Mouse (Mus musculus) liver, embryonic 14.5 days (tissue): Measurements from ENCODE around the gene Nxpe4. TPM values are rescaled to one million over a fixed set of nuclear protein-coding genes. Genes with fewer than 3 reads are reported as not detected.

Source experiments
- ATAC-seq: fragments of 200-750 bp; cut with Nextera tagmentation; 2 replicates; pipeline ENCODE4 v1.8.0; 2017; ENCODE audit warnings: moderate number of reproducible peaks, mild to moderate bottlenecking, moderate library complexity; ENCODE audit not compliant: insufficient read depth
- DNase-seq, 3 experiments: peaks; one replicate each; pipeline ENCODE4 v3.0.0-alpha.2; 2012 to 2013; ENCODE audit warnings: low read depth in 3 of 3, low spot score in 3 of 3
- H3K27ac ChIP-seq: fragments of 300-500 bp; sonication (generic); 2 replicates; pipeline ENCODE4 v1.5.1; 2014; ENCODE audit warnings: moderate library complexity, mild to moderate bottlenecking, control low read depth, inconsistent platforms
- H3K27me3 ChIP-seq: fragments of 300-500 bp; sonication (generic); 2 replicates; pipeline ENCODE4 v1.6.1; 2014; ENCODE audit warnings: mild to moderate bottlenecking, low read length, moderate library complexity; ENCODE audit not compliant: control insufficient read depth, insufficient read depth
- H3K36me3 ChIP-seq: fragments of 300-500 bp; sonication (generic); replicated peaks from 2 replicates; pipeline ENCODE4 v1.6.1; 2014; ENCODE audit warnings: low read depth; ENCODE audit not compliant: control insufficient read depth, insufficient read depth
- H3K4me1 ChIP-seq, 2 experiments: fragments of 200-500 bp in 1 of 2; fragments of 300-500 bp in 1 of 2; sonication (generic) in 1 of 2; replicated peaks; 2 replicates each; pipeline ENCODE4 v1.6.1; 2012 to 2014; ENCODE audit warnings: antibody characterized with exemption in 1 of 2, inconsistent platforms in 1 of 2, low read length in 1 of 2; ENCODE audit not compliant: control insufficient read depth in 2 of 2, insufficient read depth in 2 of 2
- H3K4me2 ChIP-seq: fragments of 300-500 bp; sonication (generic); 2 replicates; pipeline ENCODE4 v1.6.1; 2014; ENCODE audit warnings: low read depth, mild to moderate bottlenecking, control low read depth, moderate library complexity
- H3K4me3 ChIP-seq, 2 experiments: fragments of 200-500 bp in 1 of 2; fragments of 300-500 bp in 1 of 2; sonication (generic) in 1 of 2; 2 replicates each; pipeline ENCODE4 v1.5.1; 2012 to 2014; ENCODE audit warnings: low read depth in 2 of 2, low read length in 2 of 2, mild to moderate bottlenecking in 2 of 2, control low read depth in 1 of 2, inconsistent platforms in 1 of 2, moderate library complexity in 1 of 2; ENCODE audit not compliant: insufficient read depth in 1 of 2
- H3K9ac ChIP-seq: fragments of 300-500 bp; sonication (generic); replicated peaks from 2 replicates; pipeline ENCODE4 v1.6.1; 2014; ENCODE audit warnings: mild to moderate bottlenecking, control low read depth, moderate library complexity
- H3K9me3 ChIP-seq: fragments of 300-500 bp; sonication (generic); 2 replicates; pipeline ENCODE4 v1.6.1; 2016; ENCODE audit warnings: low read length, mixed read lengths; ENCODE audit not compliant: control insufficient read depth
- CTCF ChIP-seq: IDR thresholded peaks from 2 replicates; pipeline ENCODE4 v1.5.1; 2016; ENCODE audit warnings: antibody characterized with exemption, low read depth, control low read depth
- EP300 ChIP-seq: IDR thresholded peaks from 2 replicates; pipeline ENCODE4 v1.6.1; 2016; ENCODE audit warnings: antibody characterized with exemption, low read depth
- WGBS: fragments of 180-500 bp; shearing (Covaris S2); extraction: QIAGEN DNeasy Blood & Tissue Kit; methylation state at CpG from one replicate; pipeline ENCODE4 v1.1.7; 2014; ENCODE audit not compliant: insufficient replicate concordance; 5-methylcytosine and 5-hydroxymethylcytosine counted together
- polyA plus RNA-seq, 2 experiments: library from polyadenylated mRNA; depleted of rRNA in 1 of 2; stranded (reverse) in 1 of 2; unstranded in 1 of 2; fragments of >200 nt; fragmentation: Nextera tagmentation in 1 of 2; extraction: Ambion mirVana in 1 of 2; gene quantifications; 2 replicates each; pipeline versions ENCODE4 v1.2.1 to v1.2.3; 2012 to 2014

The Nxpe4 gene
- polyA plus RNA-seq, 2 experiments: 6.2 to 8.3 TPM

DNA sequence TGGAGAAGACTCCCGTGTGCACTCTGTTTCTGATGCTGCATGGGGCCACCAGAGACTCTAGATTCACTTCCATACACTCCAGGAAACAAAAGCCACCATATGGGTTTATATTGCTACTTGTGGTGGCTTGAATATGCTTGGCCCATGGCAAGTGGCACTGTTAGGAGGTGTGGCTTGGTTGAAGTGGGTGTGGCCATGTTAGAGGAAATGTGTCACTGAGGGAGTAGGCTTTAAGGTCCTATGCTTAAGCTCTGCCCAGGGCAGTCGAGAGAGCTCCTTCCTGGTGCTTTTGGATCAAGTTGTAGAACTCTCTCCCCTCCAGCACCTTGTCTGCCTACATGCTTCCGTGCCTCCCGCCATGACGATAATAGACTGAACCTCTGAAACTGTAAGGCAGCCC, 77.6 kb downstream of the Nxpe4 start:
- no peak for TF ChIP-seq EP300
- TF ChIP-seq CTCF: no peak
- ATAC-seq (no peak), DNase-seq (no peak)
- 66% methylated on average over 5 of the region's 5 CpGs for WGBS
- Histone ChIP-seq H3K27me3 (no peaks in the 10 kb centered on the region), H3K27ac (no peak overlapping the region), H3K9me3 (no peaks in the 10 kb centered on the region), H3K4me3 (no peak overlapping the region), H3K4me2 (no peak overlapping the region), H3K36me3 (no peaks in the 10 kb centered on the region), H3K4me1 (no peaks in the 10 kb centered on the region), H3K9ac (no peak overlapping the region)

DNA sequence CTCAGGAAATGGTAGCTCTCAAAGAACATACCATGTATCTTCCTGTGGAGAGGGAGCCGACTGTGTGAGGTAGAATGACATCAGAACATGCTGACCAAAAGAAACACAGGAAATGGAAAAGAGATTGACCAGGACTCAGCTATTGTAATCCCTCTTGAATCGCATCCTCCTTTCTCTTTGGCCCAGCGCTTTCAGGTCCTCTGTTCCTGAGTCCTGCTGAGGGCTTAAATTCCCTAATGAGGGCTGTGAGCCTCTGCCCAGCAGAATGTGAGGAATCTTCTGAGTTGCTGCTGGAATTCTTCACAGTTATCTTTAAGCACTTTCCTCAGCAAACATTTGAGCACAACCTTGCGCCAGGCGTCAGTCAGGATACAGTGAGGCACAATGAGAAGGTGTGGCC, 78.6 kb downstream of the Nxpe4 start:
- Histone ChIP-seq H3K9me3 (no peaks in the 10 kb centered on the region), H3K9ac (no peak overlapping the region), H3K36me3 (no peaks in the 10 kb centered on the region), H3K4me2 (no peak overlapping the region), H3K27me3 (no peaks in the 10 kb centered on the region), H3K27ac (no peak overlapping the region), H3K4me1 (no peaks in the 10 kb centered on the region), H3K4me3 (no peak overlapping the region)
- no peak for DNase-seq
- no peak for ATAC-seq
- TF ChIP-seq EP300 (no peak), CTCF (no peak)
- WGBS: 35% methylated on average over 5 of the region's 5 CpGs

DNA sequence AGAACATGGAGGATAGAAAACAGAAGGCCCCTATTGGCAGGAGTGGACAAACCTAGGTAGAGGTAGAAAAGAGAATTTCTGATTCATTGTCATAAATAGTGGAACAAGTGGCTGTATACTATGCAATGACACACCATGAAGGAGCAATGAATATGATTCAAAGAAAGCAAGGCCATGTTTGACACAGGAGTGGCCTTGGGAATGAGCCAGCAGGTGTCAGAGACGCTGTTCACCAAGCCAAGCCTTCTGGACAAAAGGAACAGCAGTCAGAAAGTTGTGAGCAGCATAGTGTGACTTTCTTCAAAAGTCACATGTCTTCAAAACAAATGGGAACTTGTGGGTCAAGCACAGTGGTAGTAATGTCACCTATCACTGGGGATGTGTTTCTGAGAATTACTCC, 80.0 kb downstream of the Nxpe4 start:
- H3K4me1 ChIP-seq: no peaks in the 10 kb centered on the region
- H3K27ac ChIP-seq: no peak overlapping the region
- DNase-seq (no peak), ATAC-seq (no peak)
- H3K9ac ChIP-seq: no peak overlapping the region
- H3K9me3 ChIP-seq: no peaks in the 10 kb centered on the region
- no peaks in the 10 kb centered on the region for H3K27me3 ChIP-seq
- 55% methylated on average over 1 of the region's 1 CpGs for WGBS
- H3K36me3 ChIP-seq: no peaks in the 10 kb centered on the region
- no peak overlapping the region for H3K4me3 ChIP-seq
- no peak overlapping the region for H3K4me2 ChIP-seq
- TF ChIP-seq CTCF (no peak), EP300 (no peak)

GRCm38 (mm10) chr9:48242756-48243155, 80.9 kb downstream of the Nxpe4 start:
- DNase-seq (no peak), ATAC-seq (no peak)
- no peak overlapping the region for H3K4me2 ChIP-seq
- no peaks in the 10 kb centered on the region for H3K9me3 ChIP-seq
- H3K4me1 ChIP-seq: no peaks in the 10 kb centered on the region
- WGBS: 79% methylated on average over 2 of the region's 2 CpGs
- H3K4me3 ChIP-seq: no peak overlapping the region
- no peaks in the 10 kb centered on the region for H3K36me3 ChIP-seq
- no peak overlapping the region for H3K27ac ChIP-seq
- no peak overlapping the region for H3K9ac ChIP-seq
- TF ChIP-seq CTCF (no peak), EP300 (no peak)
- H3K27me3 ChIP-seq: no peaks in the 10 kb centered on the region

DNA sequence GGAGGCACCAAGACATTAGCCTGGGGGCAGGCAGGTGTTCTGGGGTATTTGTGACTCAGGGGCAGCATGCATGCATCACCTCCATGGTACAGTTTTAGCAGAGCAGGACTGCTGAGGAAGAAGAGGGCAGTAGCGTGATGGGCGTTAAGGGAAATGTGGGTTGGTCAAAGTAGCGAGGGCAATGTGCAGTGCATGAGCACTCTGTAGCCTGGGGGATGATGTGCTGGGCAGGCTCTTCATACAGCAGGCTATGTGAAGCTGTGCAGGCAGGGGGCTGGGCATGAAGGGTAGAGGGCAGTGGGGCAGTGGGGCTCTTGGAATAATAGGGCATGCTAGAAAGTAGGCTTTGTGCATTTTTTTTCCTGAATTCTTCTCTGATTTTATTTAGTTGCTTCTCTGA, 82.4 kb downstream of the Nxpe4 start:
- no peak overlapping the region for H3K27ac ChIP-seq
- no peak for TF ChIP-seq CTCF
- TF ChIP-seq EP300: no peak
- no peak overlapping the region for H3K9ac ChIP-seq
- H3K4me3 ChIP-seq: no peak overlapping the region
- no peaks in the 10 kb centered on the region for H3K27me3 ChIP-seq
- no peaks in the 10 kb centered on the region for H3K4me1 ChIP-seq
- 69% methylated on average over 3 of the region's 3 CpGs for WGBS
- no peaks in the 10 kb centered on the region for H3K36me3 ChIP-seq
- no peak overlapping the region for H3K4me2 ChIP-seq
- no peaks in the 10 kb centered on the region for H3K9me3 ChIP-seq
- ATAC-seq (no peak), DNase-seq (no peak)
